In the genomic region with DNA sequence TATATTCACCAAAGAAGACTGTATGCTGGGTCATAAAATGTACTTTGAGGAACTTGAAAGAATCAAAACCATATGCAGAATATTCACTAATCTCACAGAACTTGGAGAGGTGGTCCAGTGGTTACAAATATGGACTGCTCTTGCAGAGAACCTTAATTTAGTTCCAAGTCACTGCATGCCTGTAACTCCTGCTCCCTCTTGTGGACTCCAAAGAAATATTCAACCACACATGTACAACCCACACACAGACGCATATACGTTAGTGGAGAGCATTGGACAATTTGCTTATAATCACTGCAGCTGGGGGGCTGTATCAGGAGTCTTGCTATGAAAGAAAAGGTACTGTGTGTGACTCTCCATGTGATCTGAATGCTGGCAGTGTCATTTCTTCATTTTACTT, we compare ENCODE assay signal across 21 mouse cellular contexts.
DNase-seq lines count a peak whose midpoint lies in the region; ATAC-seq and TF ChIP-seq lines count a peak whose summit lies in the region.
"Had no signal": no experiment of that assay in that cellular context is flagged by ENCODE, and none has a peak within 500 bp of the region (broad histone marks: within the 10 kb centered on the region; RNA-seq: fewer than 3 reads in every experiment).

No protein-coding gene starts in this region.

- no peak overlapping the region for H3K9ac ChIP-seq in intestine, postnatal 0 days (ENCODE audit: low read depth, low read length)
- no peak overlapping the region for H3K9ac ChIP-seq in intestine, embryonic 15.5 days
- H3K9ac ChIP-seq: embryonic facial prominence, embryonic 15.5 days; forebrain, embryonic 13.5 days; limb, embryonic 12.5 days; liver, postnatal 0 days; neural tube, embryonic 12.5 days; stomach, embryonic 15.5 days had no signal

- no peak overlapping the region for H3K27ac ChIP-seq in intestine, postnatal 0 days (ENCODE audit: low read depth, low read length)
- H3K27ac ChIP-seq in intestine, embryonic 15.5 days, result no peak overlapping the region
- H3K27ac ChIP-seq: embryonic facial prominence, embryonic 15.5 days; forebrain, embryonic 13.5 days; limb, embryonic 12.5 days; macrophage; neural tube, embryonic 12.5 days; stomach, embryonic 15.5 days had no signal

- ATAC-seq in intestine, postnatal 0 days, result no peak
- ATAC-seq in intestine, embryonic 15.5 days, result no peak
- ATAC-seq: forebrain, embryonic 13.5 days; liver, postnatal 0 days; midbrain, embryonic 16.5 days had no signal

- H3K4me3 ChIP-seq in intestine, postnatal 0 days (ENCODE audit: low read depth, low read length), result no peak overlapping the region
- H3K4me3 ChIP-seq in intestine, embryonic 15.5 days (replicated peaks), result no peak overlapping the region
- H3K4me3 ChIP-seq: embryonic facial prominence, embryonic 15.5 days; forebrain, embryonic 13.5 days; limb, embryonic 12.5 days; neural tube, embryonic 12.5 days; stomach, embryonic 15.5 days had no signal

- no peaks in the 10 kb centered on the region for H3K9me3 ChIP-seq in intestine, postnatal 0 days (ENCODE audit: control insufficient read depth)
- no peaks in the 10 kb centered on the region for H3K9me3 ChIP-seq in intestine, embryonic 15.5 days
- H3K9me3 ChIP-seq: embryonic facial prominence, embryonic 15.5 days; forebrain, embryonic 13.5 days; limb, embryonic 12.5 days; neural tube, embryonic 12.5 days; stomach, embryonic 15.5 days had no signal

- 84% methylated on average over 2 of the region's 2 CpGs for WGBS in intestine, postnatal 0 days
- 76% methylated on average over 2 of the region's 2 CpGs for whole genome bisulfite sequencing in intestine, embryonic 15.5 days

- no peaks in the 10 kb centered on the region for H3K36me3 ChIP-seq in intestine, postnatal 0 days (ENCODE audit: control insufficient read depth, insufficient read depth)
- H3K36me3 ChIP-seq in intestine, embryonic 15.5 days, result no peaks in the 10 kb centered on the region
- H3K36me3 ChIP-seq: embryonic facial prominence, embryonic 15.5 days; limb, embryonic 12.5 days; neural tube, embryonic 12.5 days; stomach, embryonic 15.5 days had no signal

- H3K27me3 ChIP-seq in intestine, postnatal 0 days (replicated peaks; ENCODE audit: control insufficient read depth, insufficient read depth, low read length), result no peaks in the 10 kb centered on the region
- no peaks in the 10 kb centered on the region for H3K27me3 ChIP-seq in intestine, embryonic 15.5 days (replicated peaks)
- H3K27me3 ChIP-seq: embryonic facial prominence, embryonic 15.5 days; forebrain, embryonic 13.5 days; limb, embryonic 12.5 days; neural tube, embryonic 12.5 days; stomach, embryonic 15.5 days had no signal

- DNase-seq in cerebellum, postnatal 14 days, result peak; percentile 1 to 15
- DNase-seq in cerebellum, postnatal 4 days (ENCODE audit: low spot score in 2 of 2), result no peak
- DNase-seq in 416B (ENCODE audit: low read depth), result peak; percentile 26
- DNase-seq in R1 (ENCODE audit: low read depth, low spot score), result peak; percentile 41
- no peak for DNase-seq in urinary bladder, postnatal 4 days (ENCODE audit: low spot score in 2 of 2)
- DNase-seq: adrenal gland, adult 8-10 months; gastrocnemius, postnatal 10 days; heart, postnatal 36 days; layer of hippocampus, postnatal 36 days; liver, postnatal 0 days; thymus, postnatal 25 days had no signal

- TF ChIP-seq CTCF in intestine, postnatal 0 days (IDR thresholded peaks at IDR 0.05; ENCODE audit: low read depth), result peak; percentile 56

- H3K4me1 ChIP-seq in intestine, postnatal 0 days (replicated peaks; ENCODE audit: control insufficient read depth, insufficient read depth, low read length), result no peaks in the 10 kb centered on the region
- no peaks in the 10 kb centered on the region for H3K4me1 ChIP-seq in intestine, embryonic 15.5 days (replicated peaks)
- H3K4me1 ChIP-seq: embryonic facial prominence, embryonic 15.5 days; forebrain, embryonic 13.5 days; limb, embryonic 12.5 days; neural tube, embryonic 12.5 days; stomach, embryonic 15.5 days had no signal

- H3K4me2 ChIP-seq in intestine, postnatal 0 days (replicated peaks; ENCODE audit: low read depth), result no peak overlapping the region
- no peak overlapping the region for H3K4me2 ChIP-seq in intestine, embryonic 15.5 days (replicated peaks)
- H3K4me2 ChIP-seq: embryonic facial prominence, embryonic 15.5 days; forebrain, embryonic 13.5 days; heart, embryonic 11.5 days; limb, embryonic 12.5 days; neural tube, embryonic 12.5 days; stomach, embryonic 15.5 days had no signal

Comparison
In these comparisons a context has a peak if more than half of its experiments do, and no peak if none do; other contexts are left out.
1. DNase-seq: peak in cerebellum, postnatal 14 days (2 of 2), 416B (single experiment) and R1 (single experiment); none in cerebellum, postnatal 4 days (0 of 2) and urinary bladder, postnatal 4 days (0 of 2).